Mouse (Mus musculus): ENCODE measurements around the gene Asz1. TPM values are rescaled to one million over a fixed set of nuclear protein-coding genes. Genes with fewer than 3 reads are reported as not detected.

The Asz1 gene
- polyA plus RNA-seq, 1 experiment: not detected

- Histone ChIP-seq H3K27ac (ENCODE audit: control insufficient read depth, insufficient read depth, low read length) (no peak overlapping the region), H3K4me1 (replicated peaks; ENCODE audit: control insufficient read depth, insufficient read depth, low read length) (no peaks in the 10 kb centered on the region), H3K27me3 (ENCODE audit: control insufficient read depth, insufficient read depth, low read length) (no peaks in the 10 kb centered on the region), H3K36me3 (ENCODE audit: control insufficient read depth, insufficient read depth, low read length) (no peaks in the 10 kb centered on the region), H3K4me3 (ENCODE audit: control insufficient read depth, insufficient read depth, low read length) (no peak overlapping the region)
- TF ChIP-seq CTCF (IDR thresholded peaks at IDR 0.05; ENCODE audit: borderline replicate concordance, control insufficient read depth, extremely low read depth, insufficient read depth, low read length, poor library complexity) (no peak), POLR2A (IDR thresholded peaks at IDR 0.05; ENCODE audit: control insufficient read depth, extremely low read depth, insufficient read depth, low read length, poor library complexity) (no peak)
- WGBS: 90% methylated on average over 5 of the region's 5 CpGs
- no peak for DNase-seq
These were observed 19.8 kb downstream of the Asz1 start for GRCm38 (mm10) chr6:18089098-18089497.

- WGBS: 60% methylated on average over 5 of the region's 5 CpGs
- TF ChIP-seq CTCF (IDR thresholded peaks at IDR 0.05; ENCODE audit: borderline replicate concordance, control insufficient read depth, extremely low read depth, insufficient read depth, low read length, poor library complexity): no peak
- no peak for TF ChIP-seq POLR2A (IDR thresholded peaks at IDR 0.05; ENCODE audit: control insufficient read depth, extremely low read depth, insufficient read depth, low read length, poor library complexity)
- no peak for DNase-seq
These were observed 21.6 kb downstream of the Asz1 start for GRCm38 (mm10) chr6:18087160-18087804.

GRCm38 (mm10) chr6:18078615-18079014 is 30.2 kb downstream of the Asz1 start:
- no peak overlapping the region for H3K27ac ChIP-seq (ENCODE audit: control insufficient read depth, insufficient read depth, low read length)
- TF ChIP-seq CTCF (IDR thresholded peaks at IDR 0.05; ENCODE audit: borderline replicate concordance, control insufficient read depth, extremely low read depth, insufficient read depth, low read length, poor library complexity) (no peak), POLR2A (IDR thresholded peaks at IDR 0.05; ENCODE audit: control insufficient read depth, extremely low read depth, insufficient read depth, low read length, poor library complexity) (no peak)
- no peaks in the 10 kb centered on the region for H3K4me1 ChIP-seq (replicated peaks; ENCODE audit: control insufficient read depth, insufficient read depth, low read length)
- H3K4me3 ChIP-seq (ENCODE audit: control insufficient read depth, insufficient read depth, low read length): no peak overlapping the region
- WGBS: 34% methylated on average over 1 of the region's 1 CpGs
- DNase-seq: no peak
- no peaks in the 10 kb centered on the region for H3K36me3 ChIP-seq (ENCODE audit: control insufficient read depth, insufficient read depth, low read length)
- no peaks in the 10 kb centered on the region for H3K27me3 ChIP-seq (ENCODE audit: control insufficient read depth, insufficient read depth, low read length)

More at GRCm38 (mm10) chr6:18087160-18087804, 21.6 kb downstream of the Asz1 start:
- H3K4me1 ChIP-seq (replicated peaks; ENCODE audit: control insufficient read depth, insufficient read depth, low read length): no peaks in the 10 kb centered on the region
- H3K27ac ChIP-seq (ENCODE audit: control insufficient read depth, insufficient read depth, low read length): no peak overlapping the region
- no peaks in the 10 kb centered on the region for H3K27me3 ChIP-seq (ENCODE audit: control insufficient read depth, insufficient read depth, low read length)
- H3K36me3 ChIP-seq (ENCODE audit: control insufficient read depth, insufficient read depth, low read length): no peaks in the 10 kb centered on the region
- no peak overlapping the region for H3K4me3 ChIP-seq (ENCODE audit: control insufficient read depth, insufficient read depth, low read length)

DNA sequence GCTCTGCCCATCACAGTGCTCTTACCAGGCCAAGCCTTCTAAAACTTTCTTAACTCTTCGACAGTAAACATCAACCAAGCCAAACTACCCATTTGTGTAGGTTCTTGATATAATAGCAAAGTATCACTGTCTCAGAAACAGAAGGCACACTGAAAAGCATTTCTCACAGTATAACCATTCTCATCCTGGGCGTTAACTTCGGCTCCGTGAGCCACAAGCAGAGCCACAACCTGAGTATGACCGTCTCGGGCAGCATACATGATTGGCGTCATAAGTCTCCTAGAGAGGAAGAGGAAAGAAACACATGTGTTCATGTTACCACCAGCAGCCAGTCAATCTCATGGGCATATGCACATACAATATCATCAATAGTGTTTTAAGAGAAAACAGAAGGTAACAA is 31.9 kb downstream of the Asz1 start:
- TF ChIP-seq POLR2A (IDR thresholded peaks at IDR 0.05; ENCODE audit: control insufficient read depth, extremely low read depth, insufficient read depth, low read length, poor library complexity) (no peak), CTCF (IDR thresholded peaks at IDR 0.05; ENCODE audit: borderline replicate concordance, control insufficient read depth, extremely low read depth, insufficient read depth, low read length, poor library complexity) (no peak)
- 85% methylated on average over 7 of the region's 7 CpGs for WGBS
- no peaks in the 10 kb centered on the region for H3K36me3 ChIP-seq (ENCODE audit: control insufficient read depth, insufficient read depth, low read length)

GRCm38 (mm10) chr6:18076577-18076976 is 32.3 kb downstream of the Asz1 start:
- 72% methylated on average over 5 of the region's 5 CpGs for WGBS
- TF ChIP-seq CTCF (IDR thresholded peaks at IDR 0.05; ENCODE audit: borderline replicate concordance, control insufficient read depth, extremely low read depth, insufficient read depth, low read length, poor library complexity): no peak
- no peak for TF ChIP-seq POLR2A (IDR thresholded peaks at IDR 0.05; ENCODE audit: control insufficient read depth, extremely low read depth, insufficient read depth, low read length, poor library complexity)

More for the DNA sequence above, 31.9 kb downstream of the Asz1 start:
- H3K4me3 ChIP-seq (ENCODE audit: control insufficient read depth, insufficient read depth, low read length): no peak overlapping the region
- no peaks in the 10 kb centered on the region for H3K27me3 ChIP-seq (ENCODE audit: control insufficient read depth, insufficient read depth, low read length)
- H3K4me1 ChIP-seq (replicated peaks; ENCODE audit: control insufficient read depth, insufficient read depth, low read length): no peaks in the 10 kb centered on the region
- no peak overlapping the region for H3K27ac ChIP-seq (ENCODE audit: control insufficient read depth, insufficient read depth, low read length)
- no peak for DNase-seq

GRCm38 (mm10) chr6:18057899-18058298 is 51.0 kb downstream of the Asz1 start:
- DNase-seq: no peak
- Histone ChIP-seq H3K27me3 (ENCODE audit: control insufficient read depth, insufficient read depth, low read length) (no peaks in the 10 kb centered on the region), H3K27ac (ENCODE audit: control insufficient read depth, insufficient read depth, low read length) (no peak overlapping the region), H3K4me3 (ENCODE audit: control insufficient read depth, insufficient read depth, low read length) (no peak overlapping the region), H3K4me1 (replicated peaks; ENCODE audit: control insufficient read depth, insufficient read depth, low read length) (no peaks in the 10 kb centered on the region), H3K36me3 (ENCODE audit: control insufficient read depth, insufficient read depth, low read length) (no peaks in the 10 kb centered on the region)
- 94% methylated on average over 4 of the region's 4 CpGs for WGBS
- TF ChIP-seq POLR2A (IDR thresholded peaks at IDR 0.05; ENCODE audit: control insufficient read depth, extremely low read depth, insufficient read depth, low read length, poor library complexity): no peak
- TF ChIP-seq CTCF (IDR thresholded peaks at IDR 0.05; ENCODE audit: borderline replicate concordance, control insufficient read depth, extremely low read depth, insufficient read depth, low read length, poor library complexity): no peak

More at GRCm38 (mm10) chr6:18076577-18076976, 32.3 kb downstream of the Asz1 start:
- no peaks in the 10 kb centered on the region for H3K27me3 ChIP-seq (ENCODE audit: control insufficient read depth, insufficient read depth, low read length)
- H3K27ac ChIP-seq (ENCODE audit: control insufficient read depth, insufficient read depth, low read length): no peak overlapping the region
- no peaks in the 10 kb centered on the region for H3K4me1 ChIP-seq (replicated peaks; ENCODE audit: control insufficient read depth, insufficient read depth, low read length)
- no peak for DNase-seq
- H3K4me3 ChIP-seq (ENCODE audit: control insufficient read depth, insufficient read depth, low read length): no peak overlapping the region
- H3K36me3 ChIP-seq (ENCODE audit: control insufficient read depth, insufficient read depth, low read length): no peaks in the 10 kb centered on the region

All from thymus, adult 2 months (tissue).